14 mouse cellular contexts compared by ENCODE assay signal in the genomic region with DNA sequence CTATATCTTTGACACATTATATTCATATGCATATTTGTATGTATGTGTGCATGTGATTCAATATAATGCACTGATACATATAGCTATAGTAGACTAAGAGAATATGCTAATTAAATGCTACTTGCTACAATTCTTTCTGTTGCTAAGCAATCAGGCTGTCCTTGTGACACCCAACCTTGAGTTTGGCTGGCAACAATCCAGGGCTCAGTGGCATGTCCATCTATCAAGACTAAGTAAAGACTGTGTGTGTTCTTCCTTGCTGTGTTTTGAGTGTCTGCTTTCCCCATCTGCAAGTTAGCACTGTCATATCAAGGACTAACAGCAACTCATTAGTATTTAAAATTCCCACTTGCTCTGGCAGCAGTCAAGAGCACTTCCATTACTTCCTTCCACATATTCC.
A peak's percentile ranks its signal among the peaks of the same experiment; 100 is the strongest.
DNase-seq lines count a peak whose midpoint lies in the region; ATAC-seq and TF ChIP-seq lines count a peak whose summit lies in the region.
"Had no signal": no experiment of that assay in that cellular context is flagged by ENCODE, and none has a peak within 500 bp of the region (broad histone marks: within the 10 kb centered on the region; RNA-seq: fewer than 3 reads in every experiment).

No protein-coding gene starts in this region.

- H3K27me3 ChIP-seq in lung, embryonic 14.5 days (ENCODE audit: insufficient read depth, low read length), result no peaks in the 10 kb centered on the region
- no peaks in the 10 kb centered on the region for H3K27me3 ChIP-seq in limb, embryonic 10.5 days (ENCODE audit: low read depth, poor library complexity, severe bottlenecking)
- H3K27me3 ChIP-seq: hindbrain, embryonic 15.5 days had no signal

- ATAC-seq in lung, embryonic 14.5 days (ENCODE audit: insufficient read depth), result no peak

- no peak for TF ChIP-seq POLR2A in lung, adult 2 months (IDR thresholded peaks at IDR 0.05; ENCODE audit: borderline replicate concordance, extremely low read depth, low read depth, low read length)

- no peaks in the 10 kb centered on the region for H3K9me3 ChIP-seq in lung, embryonic 14.5 days (ENCODE audit: low read depth, low read length)
- H3K9me3 ChIP-seq in limb, embryonic 10.5 days (replicated peaks), result no peaks in the 10 kb centered on the region
- H3K9me3 ChIP-seq: heart, embryonic 10.5 days; hindbrain, embryonic 15.5 days; midbrain, embryonic 10.5 days had no signal

- no peaks in the 10 kb centered on the region for H3K36me3 ChIP-seq in lung, embryonic 14.5 days (ENCODE audit: insufficient read depth)
- no peaks in the 10 kb centered on the region for H3K36me3 ChIP-seq in limb, embryonic 10.5 days
- H3K36me3 ChIP-seq: heart, embryonic 10.5 days; hindbrain, embryonic 15.5 days; midbrain, embryonic 10.5 days had no signal

- H3K4me3 ChIP-seq in lung, embryonic 14.5 days (ENCODE audit: low read depth, low read length), result no peak overlapping the region
- H3K4me3 ChIP-seq in lung, adult 2 months (replicated peaks; ENCODE audit: extremely low read depth, low read depth, low read length), result no peak overlapping the region
- no peak overlapping the region for H3K4me3 ChIP-seq in limb, embryonic 10.5 days
- H3K4me3 ChIP-seq: heart, embryonic 10.5 days; hindbrain, embryonic 15.5 days; layer of hippocampus, adult 2 months; midbrain, embryonic 10.5 days had no signal

- no peak overlapping the region for H3K4me2 ChIP-seq in lung, embryonic 14.5 days
- H3K4me2 ChIP-seq: hindbrain, embryonic 15.5 days had no signal

- H3K4me1 ChIP-seq in lung, embryonic 14.5 days (ENCODE audit: insufficient read depth), result peaks cover 4% of the 10 kb centered on the region; the same call in 1 of the 2 replicates
- no peaks in the 10 kb centered on the region; the same call in 1 of the 2 replicates for H3K4me1 ChIP-seq in lung, adult 2 months (ENCODE audit: control insufficient read depth, insufficient read depth, low read length)
- H3K4me1 ChIP-seq in limb, embryonic 10.5 days, result peaks cover 5% of the 10 kb centered on the region; the same call in 1 of the 2 replicates
- H3K4me1 ChIP-seq: heart, embryonic 10.5 days had no signal

- no peak overlapping the region for H3K27ac ChIP-seq in lung, embryonic 14.5 days (ENCODE audit: low read depth)
- H3K27ac ChIP-seq in limb, embryonic 10.5 days, result no peak overlapping the region
- H3K27ac ChIP-seq: heart, embryonic 10.5 days; hindbrain, embryonic 15.5 days; layer of hippocampus, adult 2 months; midbrain, embryonic 10.5 days had no signal

- TF ChIP-seq CTCF in lung, embryonic 14.5 days (IDR thresholded peaks at IDR 0.05; ENCODE audit: low read depth), result no peak
- no peak for TF ChIP-seq CTCF in lung, adult 2 months (IDR thresholded peaks at IDR 0.05; ENCODE audit: insufficient read depth, low read length)

- DNase-seq in cerebellum, postnatal 14 days, result peak; percentile 16 to 32
- DNase-seq in cerebellum, adult 8-10 months, result no peak
- peak; percentile 41 for DNase-seq in lung, embryonic 14.5 days
- no peak for DNase-seq in lung, adult 2 months
- peak; percentile 84 for DNase-seq in adrenal gland, postnatal 14 days
- DNase-seq in mesoderm, embryonic 11.5 days (ENCODE audit: low read depth, low spot score), result peak; percentile 43
- no peak for DNase-seq in limb, embryonic 10.5 days (ENCODE audit: low spot score)
- no peak for DNase-seq in gastrocnemius, adult 18-20 months (ENCODE audit: low spot score)
- DNase-seq: gastrocnemius, postnatal 25 days; lung, postnatal 10 days had no signal

- H3K9ac ChIP-seq in lung, embryonic 14.5 days, result no peak overlapping the region
- H3K9ac ChIP-seq: hindbrain, embryonic 15.5 days had no signal

Comparison
In these comparisons a context has a peak if more than half of its experiments do, and no peak if none do; other contexts are left out.
1. DNase-seq: peak in cerebellum, postnatal 14 days (2 of 2), lung, embryonic 14.5 days (single experiment), adrenal gland, postnatal 14 days (single experiment) and mesoderm, embryonic 11.5 days (single experiment); none in cerebellum, adult 8-10 months (single experiment), lung, adult 2 months (single experiment), limb, embryonic 10.5 days (single experiment) and gastrocnemius, adult 18-20 months (single experiment).